Mouse (Mus musculus): ENCODE measurements around the gene Txndc8. TPM values are rescaled to one million over a fixed set of nuclear protein-coding genes. Genes with fewer than 3 reads are reported as not detected.

Txndc8 gene
- polyA plus RNA-seq, 2 experiments: not detected

GRCm38 (mm10) chr4:58044833-58045232 is 35.9 kb upstream of the Txndc8 start:
- DNase-seq (ENCODE audit: low read depth in 3 of 3, low spot score in 3 of 3) (no peak), ATAC-seq (ENCODE audit: insufficient read depth) (no peak)
- Histone ChIP-seq H3K4me1 (replicated peaks; ENCODE audit: control insufficient read depth in 2 of 2, insufficient read depth in 2 of 2, low read length in 1 of 2) (no peaks in the 10 kb centered on the region), H3K27ac (no peak overlapping the region), H3K4me3 (ENCODE audit: insufficient read depth in 1 of 2, low read depth in 2 of 2, low read length in 2 of 2) (no peak overlapping the region), H3K4me2 (ENCODE audit: low read depth) (no peak overlapping the region), H3K9ac (replicated peaks) (no peak overlapping the region), H3K27me3 (ENCODE audit: control insufficient read depth, insufficient read depth, low read length) (no peaks in the 10 kb centered on the region), H3K9me3 (ENCODE audit: control insufficient read depth, low read length) (no peaks in the 10 kb centered on the region), H3K36me3 (replicated peaks; ENCODE audit: control insufficient read depth, insufficient read depth, low read depth) (no peaks in the 10 kb centered on the region)
- TF ChIP-seq CTCF (IDR thresholded peaks at IDR 0.05; ENCODE audit: low read depth) (no peak), EP300 (IDR thresholded peaks at IDR 0.05; ENCODE audit: low read depth) (no peak)
- 70% methylated on average over 6 of the region's 6 CpGs for WGBS (ENCODE audit: insufficient replicate concordance)

GRCm38 (mm10) chr4:58044356-58044755 is 35.4 kb upstream of the Txndc8 start:
- no peak for DNase-seq (ENCODE audit: low read depth in 3 of 3, low spot score in 3 of 3)
- H3K9me3 ChIP-seq (ENCODE audit: control insufficient read depth, low read length): no peaks in the 10 kb centered on the region
- H3K9ac ChIP-seq (replicated peaks): no peak overlapping the region
- H3K4me1 ChIP-seq (replicated peaks; ENCODE audit: control insufficient read depth in 2 of 2, insufficient read depth in 2 of 2, low read length in 1 of 2): no peaks in the 10 kb centered on the region
- no peak overlapping the region for H3K27ac ChIP-seq
- no peaks in the 10 kb centered on the region for H3K27me3 ChIP-seq (ENCODE audit: control insufficient read depth, insufficient read depth, low read length)
- TF ChIP-seq CTCF (IDR thresholded peaks at IDR 0.05; ENCODE audit: low read depth): no peak
- no peak for TF ChIP-seq EP300 (IDR thresholded peaks at IDR 0.05; ENCODE audit: low read depth)
- no peak for ATAC-seq (ENCODE audit: insufficient read depth)
- no peak overlapping the region for H3K4me3 ChIP-seq (ENCODE audit: insufficient read depth in 1 of 2, low read depth in 2 of 2, low read length in 2 of 2)
- 83% methylated on average over 3 of the region's 3 CpGs for WGBS (ENCODE audit: insufficient replicate concordance)
- no peak overlapping the region for H3K4me2 ChIP-seq (ENCODE audit: low read depth)
- H3K36me3 ChIP-seq (replicated peaks; ENCODE audit: control insufficient read depth, insufficient read depth, low read depth): no peaks in the 10 kb centered on the region

GRCm38 (mm10) chr4:58040093-58040492 is 31.2 kb upstream of the Txndc8 start:
- Histone ChIP-seq H3K36me3 (replicated peaks; ENCODE audit: control insufficient read depth, insufficient read depth, low read depth) (no peaks in the 10 kb centered on the region), H3K4me3 (ENCODE audit: insufficient read depth in 1 of 2, low read depth in 2 of 2, low read length in 2 of 2) (no peak overlapping the region), H3K4me2 (ENCODE audit: low read depth) (no peak overlapping the region), H3K9me3 (ENCODE audit: control insufficient read depth, low read length) (no peaks in the 10 kb centered on the region), H3K27me3 (ENCODE audit: control insufficient read depth, insufficient read depth, low read length) (no peaks in the 10 kb centered on the region), H3K27ac (no peak overlapping the region), H3K9ac (replicated peaks) (no peak overlapping the region), H3K4me1 (replicated peaks; ENCODE audit: control insufficient read depth in 2 of 2, insufficient read depth in 2 of 2, low read length in 1 of 2) (no peaks in the 10 kb centered on the region)
- ATAC-seq (ENCODE audit: insufficient read depth) (no peak), DNase-seq (ENCODE audit: low read depth in 3 of 3, low spot score in 3 of 3) (no peak)
- WGBS (ENCODE audit: insufficient replicate concordance): 59% methylated on average over 2 of the region's 2 CpGs
- TF ChIP-seq CTCF (IDR thresholded peaks at IDR 0.05; ENCODE audit: low read depth) (no peak), EP300 (IDR thresholded peaks at IDR 0.05; ENCODE audit: low read depth) (no peak)

GRCm38 (mm10) chr4:58037096-58037705 is 28.3 kb upstream of the Txndc8 start:
- no peak overlapping the region for H3K4me3 ChIP-seq (ENCODE audit: insufficient read depth in 1 of 2, low read depth in 2 of 2, low read length in 2 of 2)
- no peaks in the 10 kb centered on the region for H3K27me3 ChIP-seq (ENCODE audit: control insufficient read depth, insufficient read depth, low read length)
- H3K4me1 ChIP-seq (replicated peaks; ENCODE audit: control insufficient read depth in 2 of 2, insufficient read depth in 2 of 2, low read length in 1 of 2): no peaks in the 10 kb centered on the region; a peak in 1 of 4 replicates
- H3K27ac ChIP-seq: no peak overlapping the region
- H3K9me3 ChIP-seq (ENCODE audit: control insufficient read depth, low read length): no peaks in the 10 kb centered on the region
- ATAC-seq (ENCODE audit: insufficient read depth) (no peak), DNase-seq (ENCODE audit: low read depth in 3 of 3, low spot score in 3 of 3) (no peak)
- H3K9ac ChIP-seq (replicated peaks): no peak overlapping the region
- no peaks in the 10 kb centered on the region for H3K36me3 ChIP-seq (replicated peaks; ENCODE audit: control insufficient read depth, insufficient read depth, low read depth)
- TF ChIP-seq EP300 (IDR thresholded peaks at IDR 0.05; ENCODE audit: low read depth) (no peak), CTCF (IDR thresholded peaks at IDR 0.05; ENCODE audit: low read depth) (no peak)
- H3K4me2 ChIP-seq (ENCODE audit: low read depth): no peak overlapping the region
- 62% methylated on average over 6 of the region's 6 CpGs for WGBS (ENCODE audit: insufficient replicate concordance)

GRCm38 (mm10) chr4:58034663-58035062 is 25.7 kb upstream of the Txndc8 start:
- no peaks in the 10 kb centered on the region for H3K36me3 ChIP-seq (replicated peaks; ENCODE audit: control insufficient read depth, insufficient read depth, low read depth)
- WGBS (ENCODE audit: insufficient replicate concordance): 33% methylated on average over 13 of the region's 13 CpGs
- H3K27me3 ChIP-seq (ENCODE audit: control insufficient read depth, insufficient read depth, low read length): no peaks in the 10 kb centered on the region
- H3K27ac ChIP-seq: no peak overlapping the region
- H3K4me3 ChIP-seq (ENCODE audit: insufficient read depth in 1 of 2, low read depth in 2 of 2, low read length in 2 of 2): peak overlapping the region in 1 of 2 experiments; percentile 1; a peak in 1 of 4 replicates
- DNase-seq (ENCODE audit: low read depth in 3 of 3, low spot score in 3 of 3) (no peak), ATAC-seq (ENCODE audit: insufficient read depth) (no peak)
- no peaks in the 10 kb centered on the region for H3K9me3 ChIP-seq (ENCODE audit: control insufficient read depth, low read length)
- H3K9ac ChIP-seq (replicated peaks): no peak overlapping the region
- no peaks in the 10 kb centered on the region; a peak in 1 of 4 replicates for H3K4me1 ChIP-seq (replicated peaks; ENCODE audit: control insufficient read depth in 2 of 2, insufficient read depth in 2 of 2, low read length in 1 of 2)
- H3K4me2 ChIP-seq (ENCODE audit: low read depth): peak overlapping the region; percentile 28; the same call in 1 of the 2 replicates
- no peak for TF ChIP-seq CTCF (IDR thresholded peaks at IDR 0.05; ENCODE audit: low read depth)
- TF ChIP-seq EP300 (IDR thresholded peaks at IDR 0.05; ENCODE audit: low read depth): no peak

All from liver, embryonic 14.5 days (tissue).